Mouse (Mus musculus) naive thymus-derived CD4-positive, alpha-beta T cell, adult 5 months (primary cell): Measurements from ENCODE around the gene Hoxb4. TPM values are rescaled to one million over a fixed set of nuclear protein-coding genes. Genes with fewer than 3 reads are reported as not detected.

ENCODE experiments used
- polyA plus RNA-seq: library from polyadenylated mRNA; unstranded; fragments of 100-300 nt; shearing (Covaris generic); gene quantifications from one replicate; pipeline ENCODE4 v1.2.1, GENCODE M21; 2017

Hoxb4 gene
- 0.22 TPM for polyA plus RNA-seq

GRCm38 (mm10) chr11:96317608-96318367, at the start of gene Hoxb4:
Hoxb4 (plus strand) TSS chr11:96318267.

GRCm38 (mm10) chr11:96270996-96271540, 47.0 kb upstream of the Hoxb4 start, which contains the start of gene Hoxb9:
Hoxb9 (plus strand) TSS chr11:96271457.

GRCm38 (mm10) chr11:96281855-96282570, 36.1 kb upstream of the Hoxb4 start, which contains the start of gene Hoxb8:
Hoxb8 (plus strand) TSS chr11:96281905.

GRCm38 (mm10) chr11:96285771-96286738, 32.0 kb upstream of the Hoxb4 start, which contains the start of gene Hoxb7:
Hoxb7 (plus strand) TSS chr11:96286623.

GRCm38 (mm10) chr11:96291681-96292564, 26.1 kb upstream of the Hoxb4 start, which contains the start of gene Hoxb6:
Hoxb6 (plus strand) TSS chr11:96292476.

GRCm38 (mm10) chr11:96303151-96304099, 14.6 kb upstream of the Hoxb4 start, which contains the start of gene Hoxb5:
Hoxb5 (plus strand) TSS chr11:96303336.

GRCm38 (mm10) chr11:96323154-96323553, 5.1 kb downstream of the Hoxb4 start, which contains the start of gene Hoxb3:
Hoxb3 (plus strand) TSS chr11:96323326.

GRCm38 (mm10) chr11:96350341-96350624, 32.2 kb downstream of the Hoxb4 start, which contains the start of gene Hoxb2:
Hoxb2 (plus strand) TSS chr11:96350525.

GRCm38 (mm10) chr11:96365441-96366091, 47.5 kb downstream of the Hoxb4 start, which contains the start of gene Hoxb1:
Hoxb1 (plus strand) TSS chr11:96365752.

Other genes with a start within 250 kb of the Hoxb4 start
- 247 TPM for gene Atp5g1, start 242.6 kb upstream of the Hoxb4 start, polyA plus RNA-seq
- gene Calcoco2, start 206.3 kb upstream of the Hoxb4 start, polyA plus RNA-seq: not detected
- not detected for gene Ttll6, start 184.5 kb upstream of the Hoxb4 start, polyA plus RNA-seq
- gene Hoxb13, start 124.0 kb upstream of the Hoxb4 start, polyA plus RNA-seq: not detected
- gene Hoxb9, start 46.8 kb upstream of the Hoxb4 start, polyA plus RNA-seq: not detected
- not detected for gene Hoxb8, start 36.4 kb upstream of the Hoxb4 start, polyA plus RNA-seq
- not detected for gene Hoxb7, start 31.6 kb upstream of the Hoxb4 start, polyA plus RNA-seq
- gene Hoxb6, start 25.8 kb upstream of the Hoxb4 start, polyA plus RNA-seq: not detected
- gene Hoxb5, start 14.9 kb upstream of the Hoxb4 start, polyA plus RNA-seq: not detected
- not detected for gene Hoxb3, start 5.1 kb downstream of the Hoxb4 start, polyA plus RNA-seq
- gene Hoxb2, start 32.3 kb downstream of the Hoxb4 start, polyA plus RNA-seq: not detected
- gene Hoxb1, start 47.5 kb downstream of the Hoxb4 start, polyA plus RNA-seq: not detected
- 742 TPM for gene Skap1, start 146.3 kb downstream of the Hoxb4 start, polyA plus RNA-seq